Mouse (Mus musculus): ENCODE results near the gene Tom1. TPM values are rescaled to one million over a fixed set of nuclear protein-coding genes. Genes with fewer than 3 reads are reported as not detected.

The Tom1 gene
- total RNA-seq (2021): 10 to 100 TPM; 70.7 to 73.3 TPM

- DNase-seq: peak; percentile 99
Measured at GRCm38 (mm10) chr8:75033511-75034243, at the start of gene Tom1. Gene Tom1 (plus strand): TSS chr8:75033705.

GRCm38 (mm10) chr8:74987436-74987835 lies 46.1 kb upstream of the Tom1 start:
- no peak for DNase-seq

- peak; percentile 19 for DNase-seq
Measured at GRCm38 (mm10) chr8:74990021-74990420, 43.5 kb upstream of the Tom1 start.

GRCm38 (mm10) chr8:74993081-74993474 lies 40.4 kb upstream of the Tom1 start, which contains the start of gene Hmgxb4:
Gene Hmgxb4 (plus strand): TSS chr8:74993356.
- DNase-seq: no peak

- peak; percentile 86 for DNase-seq
Measured at GRCm38 (mm10) chr8:74993475-74994451, 39.7 kb upstream of the Tom1 start.

- DNase-seq: no peak
Measured at GRCm38 (mm10) chr8:74994540-74994939, 39.0 kb upstream of the Tom1 start.

GRCm38 (mm10) chr8:75000431-75000830 lies 33.1 kb upstream of the Tom1 start:
- no peak for DNase-seq

GRCm38 (mm10) chr8:75008826-75009225 lies 24.7 kb upstream of the Tom1 start:
- DNase-seq: no peak

GRCm38 (mm10) chr8:75013557-75013956 lies 19.9 kb upstream of the Tom1 start:
- no peak for DNase-seq

GRCm38 (mm10) chr8:75013964-75014363 lies 19.5 kb upstream of the Tom1 start:
- DNase-seq: no peak

GRCm38 (mm10) chr8:75015981-75016380 lies 17.5 kb upstream of the Tom1 start:
- DNase-seq: no peak

GRCm38 (mm10) chr8:75016422-75016821 lies 17.1 kb upstream of the Tom1 start:
- DNase-seq: no peak

GRCm38 (mm10) chr8:75018274-75018972 lies 15.1 kb upstream of the Tom1 start:
- no peak for DNase-seq

- DNase-seq: no peak
Measured at GRCm38 (mm10) chr8:75023660-75024316, 9.7 kb upstream of the Tom1 start.

GRCm38 (mm10) chr8:75025809-75026208 lies 7.7 kb upstream of the Tom1 start:
- no peak for DNase-seq

- no peak for DNase-seq
Measured at GRCm38 (mm10) chr8:75030453-75031024, 3.0 kb upstream of the Tom1 start.

- DNase-seq: no peak
Measured at GRCm38 (mm10) chr8:75032961-75033360, 544 bp upstream of the Tom1 start.

GRCm38 (mm10) chr8:75034285-75034684 lies 780 bp downstream of the Tom1 start:
- DNase-seq: no peak

- peak; percentile 29 for DNase-seq
Measured at GRCm38 (mm10) chr8:75035640-75036039, 2.1 kb downstream of the Tom1 start.

GRCm38 (mm10) chr8:75038497-75038896 lies 5.0 kb downstream of the Tom1 start:
- peak; percentile 46 for DNase-seq

- no peak for DNase-seq
Measured at GRCm38 (mm10) chr8:75039754-75040153, 6.2 kb downstream of the Tom1 start.

GRCm38 (mm10) chr8:75042171-75042570 lies 8.7 kb downstream of the Tom1 start:
- DNase-seq: no peak
